Comparison of ENCODE assay signal across 1 mouse cellular context in the genomic region with DNA sequence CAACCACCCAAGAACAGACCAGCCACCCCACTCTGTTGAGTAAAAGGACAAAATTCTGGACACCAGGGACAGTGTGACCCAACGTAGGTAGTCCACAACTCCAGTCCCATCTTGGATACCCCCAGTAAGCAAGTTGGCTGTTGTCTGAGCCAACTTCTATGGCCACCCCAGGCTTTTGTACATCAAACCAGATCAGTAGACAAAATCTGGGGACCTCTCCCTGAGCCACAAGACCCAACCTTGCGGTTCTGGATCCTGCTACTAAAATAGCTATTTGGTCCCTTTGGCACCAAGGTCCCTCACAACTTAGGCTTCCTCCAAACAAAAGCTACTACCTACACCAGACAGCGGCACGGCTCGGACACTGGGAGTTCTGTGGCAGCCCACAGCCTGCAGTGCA.
TF ChIP-seq lines count a peak whose summit lies in the region.

No protein-coding gene starts in this region.

TF ChIP-seq in MEL, 35 proteins besides CTCF, POLR2A, EP300 and RAD21:
- TF ChIP-seq POLR2AphosphoS2 (IDR thresholded peaks at IDR 0.05; ENCODE audit: low read length) (no peak), SIN3A (IDR thresholded peaks at IDR 0.05; ENCODE audit: low read length) (no peak), MAZ (IDR thresholded peaks at IDR 0.05; ENCODE audit: low read depth, low read length) (no peak), CHD1 (IDR thresholded peaks at IDR 0.05; ENCODE audit: low read depth, low read length) (no peak), MYB (IDR thresholded peaks at IDR 0.05; ENCODE audit: low read depth, low read length) (no peak), HCFC1 (IDR thresholded peaks at IDR 0.05; ENCODE audit: low read depth, low read length) (no peak), MYC (IDR thresholded peaks at IDR 0.05; ENCODE audit: low read depth, low read length) (no peak)
